ENCODE assay signal across 12 mouse cellular contexts in the genomic region with DNA sequence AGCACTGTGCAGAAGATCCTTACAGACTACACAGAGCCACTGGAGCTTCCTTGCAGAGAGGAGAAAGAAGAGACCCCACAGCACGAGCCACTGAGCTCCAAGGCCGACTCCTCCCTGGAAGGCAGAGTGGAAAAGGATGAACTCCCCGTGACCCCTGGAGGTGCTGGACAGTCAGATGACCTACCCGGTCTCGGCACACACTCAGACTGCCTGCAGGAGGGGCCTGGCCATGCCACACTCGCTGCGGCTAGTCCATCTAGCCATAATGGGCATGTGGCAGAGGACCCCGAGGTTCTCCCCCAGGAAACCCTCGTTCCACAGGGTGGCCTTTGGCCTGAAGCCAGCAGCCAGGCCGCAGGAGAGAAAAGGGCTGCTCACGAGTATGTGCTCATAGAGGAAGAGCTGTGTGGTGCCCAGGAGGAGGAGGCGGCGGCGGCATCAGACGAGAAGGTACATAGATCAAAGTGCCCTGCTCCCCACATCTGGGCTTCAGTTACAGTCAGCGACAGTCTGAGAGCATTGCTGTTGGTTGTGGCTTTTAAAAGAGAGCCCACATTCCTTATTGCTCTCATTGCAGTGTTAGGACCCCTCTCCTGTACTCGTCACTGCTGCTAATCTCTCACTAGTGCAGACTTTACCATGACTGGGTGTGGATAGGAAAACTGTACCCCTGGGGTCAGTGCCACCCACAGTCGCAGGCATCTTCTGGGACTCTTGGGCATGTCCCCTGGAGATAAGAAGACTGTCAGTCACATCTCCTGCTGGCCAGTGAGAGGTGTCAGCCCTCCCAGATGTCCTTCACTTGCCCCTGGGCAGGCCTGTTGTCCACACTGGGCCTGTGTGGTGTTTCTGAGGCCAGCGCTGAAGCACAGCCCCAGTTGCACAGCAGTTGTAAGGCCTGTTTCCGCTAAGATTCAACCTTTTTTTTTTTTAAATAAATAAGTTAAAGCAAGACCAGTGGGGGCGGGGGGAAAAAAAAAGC. TPM values are rescaled to one million over a fixed set of nuclear protein-coding genes. Genes with fewer than 3 reads are reported as not detected.
A peak's percentile ranks its signal among the peaks of the same experiment; 100 is the strongest.
DNase-seq lines count a peak whose midpoint lies in the region; ATAC-seq lines count a peak whose summit lies in the region.
"Had no signal": no experiment of that assay in that cellular context is flagged by ENCODE, and none has a peak within 500 bp of the region (broad histone marks: within the 10 kb centered on the region; RNA-seq: fewer than 3 reads in every experiment).

No protein-coding gene starts in this region.

- H3K27ac ChIP-seq in embryonic facial prominence, embryonic 13.5 days = no peak overlapping the region
- H3K27ac ChIP-seq in embryonic facial prominence, embryonic 10.5 days (replicated peaks) = no peak overlapping the region
- no peak overlapping the region for H3K27ac ChIP-seq in hindbrain, embryonic 11.5 days (ENCODE audit: low read depth, low read length)
- H3K27ac ChIP-seq: limb, embryonic 15.5 days had no signal

- intact Hi-C loops in heart, postnatal 10 days (cut with DNase I) = no loop called here

- ATAC-seq in embryonic facial prominence, embryonic 13.5 days (ENCODE audit: insufficient number of reproducible peaks, insufficient read depth, low FRiP score, low TSS enrichment, low read depth) = peak; percentile 37; the same call in 1 of the 2 replicates
- no peak for ATAC-seq in hindbrain, embryonic 11.5 days (ENCODE audit: low FRiP score)

- no peaks in the 10 kb centered on the region for H3K9me3 ChIP-seq in embryonic facial prominence, embryonic 13.5 days
- H3K9me3 ChIP-seq in embryonic facial prominence, embryonic 10.5 days = 0 out of 2 replicates have a peak, but pooled peaks cover 3% of the 10 kb centered on the region
- no peaks in the 10 kb centered on the region for H3K9me3 ChIP-seq in hindbrain, embryonic 11.5 days (ENCODE audit: control insufficient read depth, low read length)
- H3K9me3 ChIP-seq: limb, embryonic 15.5 days had no signal

- H3K4me3 ChIP-seq in embryonic facial prominence, embryonic 13.5 days = no peak overlapping the region
- H3K4me3 ChIP-seq in embryonic facial prominence, embryonic 10.5 days = no peak overlapping the region
- H3K4me3 ChIP-seq in hindbrain, embryonic 11.5 days (ENCODE audit: low read depth, low read length) = no peak overlapping the region
- H3K4me3 ChIP-seq: limb, embryonic 15.5 days had no signal

- H3K4me2 ChIP-seq in embryonic facial prominence, embryonic 13.5 days = no peak overlapping the region
- H3K4me2 ChIP-seq in hindbrain, embryonic 11.5 days (replicated peaks; ENCODE audit: low read depth, low read length) = no peak overlapping the region
- H3K4me2 ChIP-seq: limb, embryonic 15.5 days had no signal

- H3K9ac ChIP-seq in embryonic facial prominence, embryonic 13.5 days = no peak overlapping the region
- H3K9ac ChIP-seq in hindbrain, embryonic 11.5 days (ENCODE audit: low read depth, low read length) = no peak overlapping the region
- H3K9ac ChIP-seq: limb, embryonic 15.5 days had no signal

- DNase-seq in embryonic facial prominence, embryonic 10.5 days (ENCODE audit: low spot score) = no peak
- DNase-seq in CD4-positive helper T cell, adult 2 months (ENCODE audit: low read depth, low spot score) = peak; percentile 58
- DNase-seq in heart, postnatal 10 days = peak; percentile 22 to 30
- peak; percentile 6 for DNase-seq in mesoderm, embryonic 11.5 days (ENCODE audit: low read depth, low spot score)
- no peak for DNase-seq in hindbrain, embryonic 11.5 days (ENCODE audit: low spot score)
- no peak for DNase-seq in urinary bladder, postnatal 4 days (ENCODE audit: low spot score in 2 of 2)
- no peak for DNase-seq in frontal cortex, adult 2 months (ENCODE audit: extremely low spot score in 1 of 2, low spot score in 1 of 2)
- DNase-seq: cerebellum, adult 9-10 months had no signal

- H3K36me3 ChIP-seq in embryonic facial prominence, embryonic 13.5 days = peaks cover 74% of the 10 kb centered on the region
- peaks cover 84% of the 10 kb centered on the region for H3K36me3 ChIP-seq in embryonic facial prominence, embryonic 10.5 days (replicated peaks)
- H3K36me3 ChIP-seq in hindbrain, embryonic 11.5 days (ENCODE audit: control insufficient read depth, insufficient read depth, low read length) = no peaks in the 10 kb centered on the region

- no peaks in the 10 kb centered on the region for H3K27me3 ChIP-seq in embryonic facial prominence, embryonic 13.5 days
- H3K27me3 ChIP-seq in embryonic facial prominence, embryonic 10.5 days (replicated peaks; ENCODE audit: low read depth, poor library complexity, severe bottlenecking) = no peaks in the 10 kb centered on the region
- no peaks in the 10 kb centered on the region for H3K27me3 ChIP-seq in hindbrain, embryonic 11.5 days (ENCODE audit: control insufficient read depth, insufficient read depth, low read length)
- H3K27me3 ChIP-seq: limb, embryonic 15.5 days had no signal

- H3K4me1 ChIP-seq in embryonic facial prominence, embryonic 13.5 days = no peaks in the 10 kb centered on the region
- H3K4me1 ChIP-seq in embryonic facial prominence, embryonic 10.5 days = no peaks in the 10 kb centered on the region
- no peaks in the 10 kb centered on the region for H3K4me1 ChIP-seq in hindbrain, embryonic 11.5 days (replicated peaks; ENCODE audit: control insufficient read depth, insufficient read depth, low read length)
- H3K4me1 ChIP-seq: limb, embryonic 15.5 days had no signal

- WGBS in embryonic facial prominence, embryonic 13.5 days = 81% methylated on average over 21 of the region's 21 CpGs
- WGBS in embryonic facial prominence, embryonic 10.5 days = 82% methylated on average over 21 of the region's 21 CpGs
- 79% methylated on average over 21 of the region's 21 CpGs for WGBS in hindbrain, embryonic 11.5 days

RNA-seq across cellular contexts. Expression of a gene that starts 15.5 kb away (rescaled TPM):
- polyA plus RNA-seq in embryonic facial prominence, embryonic 13.5 days (2015; fragmentation: Nextera tagmentation; extraction: Ambion mirVana) = 35.0 and 35.4 TPM in 2 replicates
- polyA plus RNA-seq in embryonic facial prominence, embryonic 10.5 days (2016; fragmentation: Nextera tagmentation; extraction: Ambion mirVana) = 32.1 and 33.0 TPM in 2 replicates
- total RNA-seq in heart, postnatal 10 days (2021) = 10 to 100 TPM in 1 of 2 experiments, 1 to 10 TPM in 1; 8.2 to 11.5 TPM
- polyA plus RNA-seq in hindbrain, embryonic 11.5 days (2014; fragmentation: Nextera tagmentation; extraction: Ambion mirVana) = 29.7 and 30.6 TPM in 2 replicates
- polyA plus RNA-seq in frontal cortex, adult 2 months (2012; rRNA removed) = 26.9 and 27.1 TPM in 2 replicates

RNA-seq across cellular contexts. Expression of a gene that starts 32.4 kb away (rescaled TPM):
- 0.18 and 1.3 TPM in 2 replicates for polyA plus RNA-seq in embryonic facial prominence, embryonic 13.5 days (2015; fragmentation: Nextera tagmentation; extraction: Ambion mirVana)
- polyA plus RNA-seq in embryonic facial prominence, embryonic 10.5 days (2016; fragmentation: Nextera tagmentation; extraction: Ambion mirVana) = 0.21 and 0.29 TPM in 2 replicates
- under 1 TPM in 1 of 2 experiments, not detected in 1; 0.17 TPM for total RNA-seq in heart, postnatal 10 days (2021)
- 0.11 and 0.18 TPM in 2 replicates for polyA plus RNA-seq in hindbrain, embryonic 11.5 days (2014; fragmentation: Nextera tagmentation; extraction: Ambion mirVana)
- polyA plus RNA-seq in frontal cortex, adult 2 months (2012; rRNA removed) = 0.06 and 0.18 TPM in 2 replicates
- total RNA-seq: granulocyte monocyte progenitor cell, adult 5-6 weeks; layer of hippocampus, adult 8-10 months had no signal

RNA-seq across cellular contexts. Expression of a gene that starts 41.8 kb away (rescaled TPM):
- polyA plus RNA-seq in embryonic facial prominence, embryonic 13.5 days (2015; fragmentation: Nextera tagmentation; extraction: Ambion mirVana) = 25.3 and 35.9 TPM in 2 replicates
- polyA plus RNA-seq in embryonic facial prominence, embryonic 10.5 days (2016; fragmentation: Nextera tagmentation; extraction: Ambion mirVana) = 27.5 and 30.7 TPM in 2 replicates
- 10 to 100 TPM; 28.2 to 31.3 TPM for total RNA-seq in heart, postnatal 10 days (2021)
- 19.6 and 28.6 TPM in 2 replicates for polyA plus RNA-seq in hindbrain, embryonic 11.5 days (2014; fragmentation: Nextera tagmentation; extraction: Ambion mirVana)
- polyA plus RNA-seq in frontal cortex, adult 2 months (2012; rRNA removed) = 21.5 and 29.0 TPM in 2 replicates

Comparison
In these comparisons a context has a peak if more than half of its experiments do, and no peak if none do; other contexts are left out.
1. DNase-seq: peak in CD4-positive helper T cell, adult 2 months (single experiment), heart, postnatal 10 days (2 of 2) and mesoderm, embryonic 11.5 days (single experiment); none in embryonic facial prominence, embryonic 10.5 days (single experiment), hindbrain, embryonic 11.5 days (single experiment), urinary bladder, postnatal 4 days (0 of 2) and frontal cortex, adult 2 months (0 of 2).